Mouse (Mus musculus) G1E (cell line): ENCODE data around the gene Cobl. TPM values are rescaled to one million over a fixed set of nuclear protein-coding genes. Genes with fewer than 3 reads are reported as not detected.

Source experiments
- ATAC-seq: 2 replicates; pipeline ENCODE4 v1.8.0; 2016; ENCODE audit warnings: mild to moderate bottlenecking; ENCODE audit not compliant: insufficient number of reproducible peaks, poor library complexity, low FRiP score, severe bottlenecking; ENCODE audit errors: extremely low read depth
- DNase-seq: peaks from one replicate; pipeline ENCODE4 v3.0.0; 2012; ENCODE audit warnings: low spot score
- H3K27me3 ChIP-seq: 2 replicates; pipeline ENCODE4 v1.6.1; 2012; ENCODE audit warnings: mild to moderate bottlenecking, low read length, inconsistent platforms; ENCODE audit not compliant: insufficient read depth
- H3K36me3 ChIP-seq: replicated peaks from 2 replicates; pipeline ENCODE3; 2012; ENCODE audit warnings: mild to moderate bottlenecking, inconsistent platforms
- H3K4me1 ChIP-seq: 2 replicates; pipeline ENCODE4 v1.6.1; 2012; ENCODE audit warnings: low read depth, low read length, inconsistent platforms, mixed read lengths; ENCODE audit not compliant: insufficient read depth
- H3K4me3 ChIP-seq: 2 replicates; pipeline ENCODE4 v1.5.1; 2012; ENCODE audit warnings: low read depth, mild to moderate bottlenecking, inconsistent platforms, low read length, moderate library complexity, mixed read lengths
- H3K9me3 ChIP-seq: replicated peaks from 2 replicates; pipeline ENCODE4 v1.6.1; 2012; ENCODE audit warnings: inconsistent platforms
- CTCF ChIP-seq: IDR thresholded peaks from 2 replicates; pipeline ENCODE4 v1.5.1; 2012; ENCODE audit warnings: low read depth, low read length, inconsistent platforms, mixed read lengths
- GATA1 ChIP-seq: IDR thresholded peaks from 2 replicates; pipeline ENCODE4 v1.6.1; 2012; ENCODE audit warnings: borderline replicate concordance, low read length, inconsistent platforms, mixed read lengths
- GATA2 ChIP-seq: IDR thresholded peaks from 2 replicates; pipeline ENCODE4 v1.6.1; 2012; ENCODE audit warnings: low read depth, low read length, inconsistent platforms, borderline replicate concordance
- POLR2AphosphoS5 ChIP-seq: IDR thresholded peaks from 2 replicates; pipeline ENCODE4 v1.6.1; 2012; ENCODE audit warnings: low read depth, low read length, inconsistent platforms; ENCODE audit not compliant: insufficient replicate concordance
- TAL1 ChIP-seq: conservative IDR thresholded peaks from 2 replicates; pipeline ENCODE4 v1.6.1; 2012; ENCODE audit warnings: low read depth, low read length, inconsistent platforms, mixed read lengths
- polyA plus RNA-seq: library from polyadenylated mRNA; stranded (reverse); fragments of >175 nt; gene quantifications from 2 replicates; pipeline ENCODE4 v1.2.3, GENCODE M21; 2012
- total RNA-seq, 2 experiments: library from RNA; stranded (forward) in 1 of 2; stranded (reverse) in 1 of 2; fragments of 200-1000 nt in 1 of 2; fragments of >200 nt in 1 of 2; fragmentation: Nextera tagmentation in 1 of 2; gene quantifications; 2 replicates each; pipeline ENCODE4 v1.2.3; 2014 to 2017

Gene Cobl
- not detected in 2 replicates for total RNA-seq (2014; fragmentation: Nextera tagmentation)
- 0.12 and 0.22 TPM in 2 replicates for total RNA-seq (2017)
- polyA plus RNA-seq, result not detected in 2 replicates

- Histone ChIP-seq H3K36me3 (no peaks in the 10 kb centered on the region), H3K27me3 (peaks cover 10% of the 10 kb centered on the region; the same call in 1 of the 2 replicates), H3K9me3 (no peaks in the 10 kb centered on the region), H3K4me1 (no peaks in the 10 kb centered on the region), H3K4me3 (no peak within 1 kb of the TSS)
- ATAC-seq, result no peak
- no peak for DNase-seq
- no peak for TF ChIP-seq CTCF
- no peak for TF ChIP-seq GATA1
- no peak for TF ChIP-seq POLR2AphosphoS5
- no peak for TF ChIP-seq GATA2
- TF ChIP-seq TAL1, result no peak
These were observed at the start of gene Cobl for GRCm38 (mm10) chr11:12464181-12465162. Gene Cobl (minus strand): TSS chr11:12464960.

DNA sequence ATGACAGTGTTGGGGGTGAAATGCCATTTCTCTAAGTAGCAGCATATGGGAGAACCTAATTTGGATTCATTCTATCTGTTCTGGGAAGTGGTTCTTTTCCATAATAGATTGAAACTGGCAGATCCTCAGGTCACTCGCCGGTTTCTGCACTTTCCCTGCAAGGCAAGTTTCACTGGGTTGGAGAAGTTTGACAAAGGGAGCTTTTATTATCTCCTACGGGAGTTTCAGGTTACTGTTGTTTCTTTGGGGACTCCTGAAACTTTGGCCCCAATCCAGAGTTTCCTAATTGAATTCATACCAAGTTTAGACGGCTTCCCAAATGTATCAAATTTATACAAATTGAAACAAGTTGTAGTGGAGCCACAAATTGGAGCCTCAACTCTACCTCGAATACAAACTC lies 49.0 kb upstream of the Cobl start:
- Histone ChIP-seq H3K36me3 (no peaks in the 10 kb centered on the region), H3K4me1 (no peaks in the 10 kb centered on the region), H3K9me3 (no peaks in the 10 kb centered on the region), H3K27me3 (no peaks in the 10 kb centered on the region), H3K4me3 (no peak overlapping the region)
- no peak for DNase-seq
- ATAC-seq, result no peak
- TF ChIP-seq POLR2AphosphoS5 (no peak), GATA1 (no peak), CTCF (no peak), TAL1 (no peak), GATA2 (no peak)

DNA sequence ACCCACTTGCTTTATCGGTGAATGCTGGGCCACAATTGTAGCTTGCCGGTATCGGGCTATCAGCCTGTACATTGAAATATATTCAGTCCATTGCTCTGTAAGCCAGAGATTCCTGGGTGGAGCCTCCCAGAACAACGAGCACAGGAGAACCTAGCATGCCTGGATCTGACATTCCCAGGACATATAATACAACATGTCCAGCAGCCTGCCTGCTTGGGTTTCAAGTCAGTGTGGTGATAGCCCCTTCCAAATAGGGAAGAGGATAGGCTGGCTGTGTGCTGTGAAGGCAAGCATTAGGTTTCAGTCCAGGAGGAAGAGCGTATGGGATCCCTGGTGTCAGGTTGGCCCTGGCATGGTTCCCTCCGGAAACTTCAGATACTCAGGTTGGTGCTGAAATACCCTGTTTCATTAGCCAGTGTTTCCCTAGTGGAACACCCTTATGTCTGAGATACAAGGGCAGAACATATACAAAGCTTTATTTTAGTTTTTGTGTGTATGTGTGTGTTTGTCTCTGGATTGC lies 41.7 kb upstream of the Cobl start:
- TF ChIP-seq POLR2AphosphoS5, result no peak
- no peak for TF ChIP-seq GATA1
- no peak for TF ChIP-seq GATA2
- no peak for TF ChIP-seq CTCF
- TF ChIP-seq TAL1, result no peak
- ATAC-seq, result no peak
- Histone ChIP-seq H3K36me3 (no peaks in the 10 kb centered on the region), H3K27me3 (peaks cover 4% of the 10 kb centered on the region; the same call in 1 of the 2 replicates), H3K4me3 (no peak overlapping the region), H3K9me3 (no peaks in the 10 kb centered on the region), H3K4me1 (no peaks in the 10 kb centered on the region)
- DNase-seq, result no peak

DNA sequence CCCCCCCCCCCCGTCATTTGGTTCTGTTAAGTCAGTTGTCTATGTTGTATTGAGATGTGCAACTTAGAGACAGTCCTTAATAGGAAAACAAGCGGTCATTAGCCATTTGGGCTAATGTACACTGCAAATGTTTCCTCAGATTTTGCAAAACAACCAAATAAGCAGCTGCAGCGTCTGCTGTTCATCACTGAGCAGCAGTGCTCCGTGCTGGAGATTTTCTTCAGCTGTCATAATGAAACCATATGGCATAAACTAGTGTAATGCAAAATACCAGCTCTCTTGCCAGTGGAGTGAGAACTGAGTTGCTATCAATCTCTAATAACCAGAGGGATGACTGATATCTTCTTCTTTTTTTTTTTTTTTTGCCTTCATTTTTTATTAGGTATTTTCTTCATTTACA lies 39.0 kb upstream of the Cobl start:
- no peak for TF ChIP-seq POLR2AphosphoS5
- no peak for TF ChIP-seq CTCF
- no peak for TF ChIP-seq GATA2
- no peak for TF ChIP-seq GATA1
- TF ChIP-seq TAL1, result no peak
- ATAC-seq (no peak), DNase-seq (no peak)

DNA sequence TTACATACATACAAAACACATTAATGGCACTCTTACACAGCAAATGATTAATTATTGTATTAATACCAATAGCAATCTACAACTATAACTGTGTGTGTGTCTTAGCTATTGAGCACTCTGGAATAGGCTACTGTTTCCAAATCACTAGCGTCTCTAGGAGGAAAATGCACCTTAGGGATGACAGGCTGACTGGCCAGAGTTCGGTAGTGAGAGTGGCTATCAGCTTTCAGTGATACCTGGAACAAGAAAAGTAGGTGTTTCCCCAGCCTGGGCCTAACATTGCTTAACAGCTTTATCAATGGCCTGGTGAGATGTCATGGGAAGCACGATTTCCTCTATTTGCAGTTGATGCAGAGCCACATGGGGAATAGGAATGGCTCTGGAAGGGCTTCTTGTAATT lies 37.0 kb upstream of the Cobl start:
- no peaks in the 10 kb centered on the region for H3K9me3 ChIP-seq
- DNase-seq (no peak), ATAC-seq (no peak)
- H3K36me3 ChIP-seq, result no peaks in the 10 kb centered on the region
- peaks cover 4% of the 10 kb centered on the region; the same call in 1 of the 2 replicates for H3K27me3 ChIP-seq
- TF ChIP-seq GATA2, result no peak
- no peak for TF ChIP-seq POLR2AphosphoS5
- TF ChIP-seq TAL1, result no peak
- TF ChIP-seq GATA1, result no peak
- no peak for TF ChIP-seq CTCF
- no peak overlapping the region for H3K4me3 ChIP-seq
- H3K4me1 ChIP-seq, result no peaks in the 10 kb centered on the region

More for the DNA sequence above, 39.0 kb upstream of the Cobl start:
- Histone ChIP-seq H3K4me1 (no peaks in the 10 kb centered on the region), H3K9me3 (no peaks in the 10 kb centered on the region), H3K27me3 (peaks cover 4% of the 10 kb centered on the region; the same call in 1 of the 2 replicates), H3K36me3 (no peaks in the 10 kb centered on the region), H3K4me3 (no peak overlapping the region)

DNA sequence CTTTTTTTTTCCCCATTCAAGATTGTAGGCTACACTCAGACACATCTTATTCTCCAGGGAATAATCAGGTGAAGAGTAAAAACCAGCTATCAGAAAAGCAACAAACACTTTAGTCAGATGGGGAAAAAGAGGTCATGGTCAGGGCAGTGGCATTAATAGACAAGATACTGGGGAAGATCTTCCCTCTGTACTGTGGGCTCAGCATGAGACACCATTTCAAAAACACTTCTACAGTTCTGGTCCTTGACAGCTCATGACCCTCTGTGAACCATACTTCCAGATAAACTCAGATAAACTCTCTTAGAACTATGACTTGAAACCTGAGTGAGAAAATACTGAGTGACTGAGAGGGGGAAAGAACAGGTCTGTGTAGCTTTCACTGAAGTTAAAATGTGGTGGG lies 29.0 kb upstream of the Cobl start:
- no peak overlapping the region for H3K4me3 ChIP-seq
- no peak for TF ChIP-seq POLR2AphosphoS5
- TF ChIP-seq CTCF, result no peak
- TF ChIP-seq GATA2, result no peak
- no peak for TF ChIP-seq TAL1
- TF ChIP-seq GATA1, result no peak
- H3K36me3 ChIP-seq, result no peaks in the 10 kb centered on the region
- no peaks in the 10 kb centered on the region for H3K9me3 ChIP-seq
- no peak for DNase-seq
- no peak for ATAC-seq
- H3K27me3 ChIP-seq, result peaks cover 2% of the 10 kb centered on the region; the same call in 1 of the 2 replicates
- H3K4me1 ChIP-seq, result no peaks in the 10 kb centered on the region
